Mouse (Mus musculus): ENCODE measurements around the gene Cdc42bpa. TPM values are rescaled to one million over a fixed set of nuclear protein-coding genes. Genes with fewer than 3 reads are reported as not detected.

Gene Cdc42bpa
- total and polyA plus RNA-seq, 2 experiments from 2014 or later, result 8.3 to 25.8 TPM

- no peak for TF ChIP-seq CTCF (IDR thresholded peaks at IDR 0.05; ENCODE audit: low read depth)
- no peak for TF ChIP-seq EP300 (IDR thresholded peaks at IDR 0.05; ENCODE audit: low read depth)
- Histone ChIP-seq H3K27me3 (ENCODE audit: control insufficient read depth, insufficient read depth, low read length) (no peaks in the 10 kb centered on the region), H3K4me2 (ENCODE audit: low read depth, low read length) (no peak overlapping the region), H3K27ac (ENCODE audit: low read depth) (no peak overlapping the region), H3K4me1 (ENCODE audit: control insufficient read depth, insufficient read depth) (no peaks in the 10 kb centered on the region), H3K36me3 (replicated peaks; ENCODE audit: control insufficient read depth, insufficient read depth, low read length) (peaks cover 16% of the 10 kb centered on the region; the same call in 1 of the 2 replicates), H3K4me3 (ENCODE audit: low read depth, low read length) (no peak overlapping the region), H3K9me3 (replicated peaks; ENCODE audit: control insufficient read depth, low read length) (no peaks in the 10 kb centered on the region), H3K9ac (replicated peaks; ENCODE audit: low read depth, low read length) (no peak overlapping the region)
- WGBS, result 79% methylated on average over 5 of the region's 5 CpGs
- no peak for DNase-seq (ENCODE audit: low spot score)
- ATAC-seq (ENCODE audit: insufficient read depth, low read depth), result no peak
Observed at GRCm38 (mm10) chr1:180109050-180109449, 148.8 kb downstream of the Cdc42bpa start.

DNA sequence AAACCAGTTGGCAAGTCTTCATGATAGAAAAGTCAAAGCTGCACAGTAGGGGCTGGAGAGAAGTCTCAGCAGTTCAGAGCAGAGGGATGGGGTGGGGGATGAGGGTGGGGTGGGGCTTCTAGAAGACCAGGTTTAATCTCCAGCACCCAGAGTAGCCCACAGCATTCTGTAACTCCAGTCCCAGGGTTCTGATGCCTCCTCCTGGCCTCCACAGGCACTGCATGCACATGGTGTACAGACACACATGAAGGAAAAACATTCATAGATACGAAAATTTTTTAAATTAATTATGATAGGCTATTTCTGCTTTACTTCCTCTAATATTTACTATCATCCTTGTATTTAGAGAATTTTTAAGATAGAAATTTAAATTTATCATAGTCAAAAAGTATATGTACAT lies 156.3 kb downstream of the Cdc42bpa start:
- Histone ChIP-seq H3K27ac (ENCODE audit: low read depth) (no peak overlapping the region), H3K27me3 (ENCODE audit: control insufficient read depth, insufficient read depth, low read length) (no peaks in the 10 kb centered on the region), H3K9ac (replicated peaks; ENCODE audit: low read depth, low read length) (no peak overlapping the region), H3K4me3 (ENCODE audit: low read depth, low read length) (no peak overlapping the region), H3K36me3 (replicated peaks; ENCODE audit: control insufficient read depth, insufficient read depth, low read length) (peaks cover 14% of the 10 kb centered on the region; the same call in 1 of the 2 replicates), H3K4me2 (ENCODE audit: low read depth, low read length) (no peak overlapping the region), H3K4me1 (ENCODE audit: control insufficient read depth, insufficient read depth) (no peaks in the 10 kb centered on the region), H3K9me3 (replicated peaks; ENCODE audit: control insufficient read depth, low read length) (no peaks in the 10 kb centered on the region)
- TF ChIP-seq EP300 (IDR thresholded peaks at IDR 0.05; ENCODE audit: low read depth) (no peak), CTCF (IDR thresholded peaks at IDR 0.05; ENCODE audit: low read depth) (peak; percentile 47)
- WGBS, result 65% methylated on average over 1 of the region's 1 CpGs
- ATAC-seq (ENCODE audit: insufficient read depth, low read depth), result no peak
- no peak for DNase-seq (ENCODE audit: low spot score)

- DNase-seq (ENCODE audit: low spot score), result no peak
- no peaks in the 10 kb centered on the region for H3K9me3 ChIP-seq (replicated peaks; ENCODE audit: control insufficient read depth, low read length)
- H3K27ac ChIP-seq (ENCODE audit: low read depth), result no peak overlapping the region
- 73% methylated on average over 8 of the region's 8 CpGs for WGBS
- H3K4me1 ChIP-seq (ENCODE audit: control insufficient read depth, insufficient read depth), result no peaks in the 10 kb centered on the region
- no peaks in the 10 kb centered on the region for H3K27me3 ChIP-seq (ENCODE audit: control insufficient read depth, insufficient read depth, low read length)
- no peak overlapping the region for H3K4me3 ChIP-seq (ENCODE audit: low read depth, low read length)
- peaks cover 13% of the 10 kb centered on the region; the same call in 1 of the 2 replicates for H3K36me3 ChIP-seq (replicated peaks; ENCODE audit: control insufficient read depth, insufficient read depth, low read length)
- TF ChIP-seq EP300 (IDR thresholded peaks at IDR 0.05; ENCODE audit: low read depth), result no peak
- TF ChIP-seq CTCF (IDR thresholded peaks at IDR 0.05; ENCODE audit: low read depth), result no peak
- H3K9ac ChIP-seq (replicated peaks; ENCODE audit: low read depth, low read length), result no peak overlapping the region
- H3K4me2 ChIP-seq (ENCODE audit: low read depth, low read length), result no peak overlapping the region
- ATAC-seq (ENCODE audit: insufficient read depth, low read depth), result no peak
Observed at GRCm38 (mm10) chr1:180118233-180118632, 158.0 kb downstream of the Cdc42bpa start.

DNA sequence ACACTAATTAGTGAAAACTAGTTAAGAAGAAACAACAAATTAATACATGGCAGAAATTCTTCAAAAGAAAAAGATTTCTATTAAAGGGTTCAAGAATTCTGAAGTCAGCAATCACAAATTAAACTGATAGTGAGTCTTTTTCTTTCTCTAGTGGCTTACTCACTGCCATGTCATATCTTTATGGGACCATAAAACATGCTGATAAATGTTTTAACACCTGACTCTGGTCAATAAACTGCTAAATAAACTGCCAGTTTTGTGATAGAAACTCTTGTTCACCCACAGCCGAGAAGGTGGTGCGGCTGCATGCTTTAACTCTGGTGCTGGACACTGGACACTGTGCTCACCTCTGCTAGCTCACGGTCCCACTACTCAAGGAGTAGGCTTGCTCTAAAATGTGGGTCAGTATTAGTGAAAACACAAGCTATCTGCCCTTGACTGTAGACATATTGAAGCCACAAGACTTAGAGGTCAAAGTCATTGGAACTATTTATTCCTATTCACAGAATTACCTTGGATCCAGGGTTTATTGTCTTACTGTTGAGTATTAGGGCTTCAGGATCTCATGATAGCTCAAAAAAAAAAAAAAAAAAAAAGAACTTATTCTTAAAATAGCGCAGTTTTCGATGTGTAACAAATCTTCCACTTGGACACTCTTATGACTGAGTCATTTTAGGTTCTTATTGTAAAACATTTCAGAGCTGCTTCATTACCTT lies 168.0 kb downstream of the Cdc42bpa start:
- TF ChIP-seq EP300 (IDR thresholded peaks at IDR 0.05; ENCODE audit: low read depth), result no peak
- TF ChIP-seq CTCF (IDR thresholded peaks at IDR 0.05; ENCODE audit: low read depth), result no peak
- Histone ChIP-seq H3K4me1 (ENCODE audit: control insufficient read depth, insufficient read depth) (no peaks in the 10 kb centered on the region), H3K27me3 (ENCODE audit: control insufficient read depth, insufficient read depth, low read length) (no peaks in the 10 kb centered on the region), H3K9ac (replicated peaks; ENCODE audit: low read depth, low read length) (no peak overlapping the region), H3K4me3 (ENCODE audit: low read depth, low read length) (no peak overlapping the region), H3K9me3 (replicated peaks; ENCODE audit: control insufficient read depth, low read length) (no peaks in the 10 kb centered on the region), H3K27ac (ENCODE audit: low read depth) (no peak overlapping the region), H3K4me2 (ENCODE audit: low read depth, low read length) (no peak overlapping the region), H3K36me3 (replicated peaks; ENCODE audit: control insufficient read depth, insufficient read depth, low read length) (peaks cover 5% of the 10 kb centered on the region; the same call in 1 of the 2 replicates)
- ATAC-seq (ENCODE audit: insufficient read depth, low read depth) (no peak), DNase-seq (ENCODE audit: low spot score) (no peak)
- WGBS, result 84% methylated on average over 5 of the region's 5 CpGs

DNA sequence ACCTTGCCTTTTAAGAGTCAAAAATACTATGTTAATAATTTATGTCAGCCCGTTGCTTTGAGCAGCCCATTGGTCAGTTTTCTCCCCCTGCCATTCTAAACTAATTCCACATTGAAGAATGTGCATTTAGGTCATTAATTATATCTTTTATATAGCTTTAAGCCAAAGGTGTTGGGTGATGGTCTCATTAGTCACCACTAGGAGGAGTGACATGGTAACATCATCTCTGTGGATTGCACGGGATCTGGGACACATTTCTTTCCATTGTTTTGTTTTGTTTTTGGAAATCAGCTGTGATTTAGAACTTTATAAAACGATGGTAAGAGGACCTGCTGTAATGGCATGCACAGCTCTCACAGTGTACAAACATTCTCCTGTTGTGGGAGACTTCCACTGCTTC lies 171.1 kb downstream of the Cdc42bpa start:
- TF ChIP-seq CTCF (IDR thresholded peaks at IDR 0.05; ENCODE audit: low read depth) (no peak), EP300 (IDR thresholded peaks at IDR 0.05; ENCODE audit: low read depth) (no peak)
- Histone ChIP-seq H3K9me3 (replicated peaks; ENCODE audit: control insufficient read depth, low read length) (no peaks in the 10 kb centered on the region), H3K36me3 (replicated peaks; ENCODE audit: control insufficient read depth, insufficient read depth, low read length) (peaks cover 16% of the 10 kb centered on the region), H3K9ac (replicated peaks; ENCODE audit: low read depth, low read length) (no peak overlapping the region), H3K27me3 (ENCODE audit: control insufficient read depth, insufficient read depth, low read length) (no peaks in the 10 kb centered on the region), H3K4me2 (ENCODE audit: low read depth, low read length) (no peak overlapping the region), H3K4me3 (ENCODE audit: low read depth, low read length) (no peak overlapping the region), H3K4me1 (ENCODE audit: control insufficient read depth, insufficient read depth) (no peaks in the 10 kb centered on the region), H3K27ac (ENCODE audit: low read depth) (no peak overlapping the region)
- DNase-seq (ENCODE audit: low spot score) (no peak), ATAC-seq (ENCODE audit: insufficient read depth, low read depth) (no peak)
- WGBS, result 48% methylated on average over 3 of the region's 3 CpGs

GRCm38 (mm10) chr1:180132187-180132586 lies 171.9 kb downstream of the Cdc42bpa start:
- H3K4me1 ChIP-seq (ENCODE audit: control insufficient read depth, insufficient read depth), result no peaks in the 10 kb centered on the region
- no peak for TF ChIP-seq EP300 (IDR thresholded peaks at IDR 0.05; ENCODE audit: low read depth)
- no peak for TF ChIP-seq CTCF (IDR thresholded peaks at IDR 0.05; ENCODE audit: low read depth)
- 91% methylated on average over 4 of the region's 4 CpGs for WGBS
- H3K4me3 ChIP-seq (ENCODE audit: low read depth, low read length), result no peak overlapping the region
- no peaks in the 10 kb centered on the region for H3K9me3 ChIP-seq (replicated peaks; ENCODE audit: control insufficient read depth, low read length)
- ATAC-seq (ENCODE audit: insufficient read depth, low read depth) (no peak), DNase-seq (ENCODE audit: low spot score) (no peak)
- H3K36me3 ChIP-seq (replicated peaks; ENCODE audit: control insufficient read depth, insufficient read depth, low read length), result peaks cover 24% of the 10 kb centered on the region
- no peaks in the 10 kb centered on the region for H3K27me3 ChIP-seq (ENCODE audit: control insufficient read depth, insufficient read depth, low read length)
- no peak overlapping the region for H3K9ac ChIP-seq (replicated peaks; ENCODE audit: low read depth, low read length)
- no peak overlapping the region for H3K27ac ChIP-seq (ENCODE audit: low read depth)
- H3K4me2 ChIP-seq (ENCODE audit: low read depth, low read length), result no peak overlapping the region
